Mouse (Mus musculus): ENCODE data around the gene Prn.

GRCm38 (mm10) chr2:131886503-131887160 is 23.1 kb upstream of the Prn start:
- TF ChIP-seq CTCF (IDR thresholded peaks at IDR 0.05; ENCODE audit: low read depth), result no peak
- TF ChIP-seq EP300 (IDR thresholded peaks at IDR 0.05; ENCODE audit: low read depth), result no peak
